Comparison of ENCODE assay signal across 29 mouse cellular contexts in the genomic region with DNA sequence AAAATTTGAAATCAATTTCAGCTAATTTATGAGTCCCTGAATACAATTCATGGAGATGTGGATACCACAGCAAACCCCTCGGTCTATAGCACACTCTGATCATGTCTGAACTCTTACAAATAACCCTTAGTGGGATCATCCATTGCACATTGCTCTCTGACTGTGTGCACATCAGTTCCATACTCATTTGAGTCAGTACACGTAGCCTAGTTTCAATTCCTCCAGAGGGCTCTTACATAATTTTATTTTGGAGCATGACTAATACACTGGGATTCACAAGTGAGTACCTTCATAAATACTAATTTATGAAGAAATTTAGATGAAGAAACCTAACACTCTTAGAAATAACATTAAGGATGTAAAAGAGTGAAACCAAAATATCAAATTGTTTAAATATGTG.
"Had no signal": no experiment of that assay in that cellular context is flagged by ENCODE, and none has a peak within 500 bp of the region (broad histone marks: within the 10 kb centered on the region; RNA-seq: fewer than 3 reads in every experiment).

No protein-coding gene starts in this region.

- DNase-seq: gastrocnemius, adult 2 months; gastrocnemius, postnatal 10 days; gastrocnemius, postnatal 25 days; heart, adult 11 months; heart, adult 2 months; heart, postnatal 14 days; heart, postnatal 36 days; kidney, adult 11 months; kidney, adult 2 months; kidney, adult 9 months; kidney, postnatal 14 days; kidney, postnatal 36 days; layer of hippocampus, adult 9-11 months; layer of hippocampus, postnatal 36 days; liver; liver, embryonic 13.5 days had no signal

- H3K36me3 ChIP-seq: heart, embryonic 13.5 days; heart, embryonic 15.5 days; hindbrain, embryonic 13.5 days; hindbrain, embryonic 15.5 days; kidney, embryonic 15.5 days; limb, embryonic 10.5 days; limb, embryonic 12.5 days; liver, embryonic 13.5 days; liver, embryonic 15.5 days had no signal

- H3K27ac ChIP-seq: gastrocnemius, adult 2 months; heart, adult 2 months; heart, embryonic 13.5 days; heart, embryonic 15.5 days; hindbrain, embryonic 13.5 days; hindbrain, embryonic 15.5 days; hindbrain, postnatal 0 days; kidney, embryonic 15.5 days; kidney, postnatal 0 days; limb, embryonic 10.5 days; limb, embryonic 12.5 days; liver, embryonic 13.5 days; liver, embryonic 15.5 days had no signal

- H3K27me3 ChIP-seq: heart, embryonic 13.5 days; heart, embryonic 15.5 days; hindbrain, embryonic 13.5 days; hindbrain, embryonic 15.5 days; kidney, embryonic 15.5 days; limb, embryonic 12.5 days; liver, embryonic 13.5 days; liver, embryonic 15.5 days had no signal

- H3K9ac ChIP-seq: heart, embryonic 13.5 days; heart, embryonic 15.5 days; hindbrain, embryonic 13.5 days; hindbrain, embryonic 15.5 days; kidney, embryonic 15.5 days; limb, embryonic 12.5 days; liver, embryonic 13.5 days; liver, embryonic 15.5 days had no signal

- H3K4me2 ChIP-seq: heart, embryonic 11.5 days; heart, embryonic 13.5 days; heart, embryonic 15.5 days; hindbrain, embryonic 13.5 days; hindbrain, embryonic 15.5 days; kidney, embryonic 15.5 days; limb, embryonic 12.5 days; liver, embryonic 11.5 days; liver, embryonic 13.5 days; liver, embryonic 15.5 days had no signal

- H3K4me3 ChIP-seq: gastrocnemius, adult 2 months; heart, adult 2 months; heart, embryonic 13.5 days; heart, embryonic 15.5 days; hindbrain, embryonic 13.5 days; hindbrain, embryonic 15.5 days; kidney, embryonic 15.5 days; limb, embryonic 10.5 days; limb, embryonic 12.5 days; liver, embryonic 13.5 days; liver, embryonic 15.5 days had no signal

- H3K9me3 ChIP-seq: heart, embryonic 13.5 days; heart, embryonic 15.5 days; hindbrain, embryonic 13.5 days; hindbrain, embryonic 15.5 days; kidney, embryonic 15.5 days; limb, embryonic 10.5 days; limb, embryonic 12.5 days; liver, embryonic 13.5 days; liver, embryonic 15.5 days had no signal

- ATAC-seq: hindbrain, postnatal 0 days; intestine, embryonic 16.5 days had no signal

- H3K4me1 ChIP-seq: heart, embryonic 13.5 days; heart, embryonic 15.5 days; hindbrain, embryonic 13.5 days; hindbrain, embryonic 15.5 days; kidney, embryonic 15.5 days; limb, embryonic 10.5 days; limb, embryonic 12.5 days; liver, embryonic 13.5 days; liver, embryonic 15.5 days had no signal
